Mouse (Mus musculus) neural tube, embryonic 11.5 days (tissue): Measurements from ENCODE around the gene Itpkb. TPM values are rescaled to one million over a fixed set of nuclear protein-coding genes. Genes with fewer than 3 reads are reported as not detected.
A peak's percentile ranks its signal among the peaks of the same experiment; 100 is the strongest.

Experiments
- ATAC-seq: fragments of 200-750 bp; cut with Nextera tagmentation; 2 replicates; pipeline ENCODE4 v1.8.0; 2017; ENCODE audit warnings: moderate number of reproducible peaks, mild to moderate bottlenecking, moderate TSS enrichment, moderate library complexity; ENCODE audit not compliant: insufficient read depth, low FRiP score, low TSS enrichment
- DNase-seq: peaks from one replicate; pipeline ENCODE4 v3.0.0-alpha.2; 2015; ENCODE audit warnings: low spot score
- H3K27ac ChIP-seq: fragments of 300-500 bp; sonication (generic); 2 replicates; pipeline ENCODE4 v1.5.1; 2014; ENCODE audit warnings: low read depth, mild to moderate bottlenecking, low read length
- H3K27me3 ChIP-seq: fragments of 300-500 bp; sonication (generic); 2 replicates; pipeline ENCODE4 v1.6.1; 2014; ENCODE audit warnings: mild to moderate bottlenecking, low read length, mixed read lengths; ENCODE audit not compliant: control insufficient read depth, insufficient read depth
- H3K36me3 ChIP-seq: fragments of 300-500 bp; sonication (generic); 2 replicates; pipeline ENCODE4 v1.6.1; 2014; ENCODE audit warnings: mild to moderate bottlenecking, low read length, moderate library complexity, mixed read lengths; ENCODE audit not compliant: control insufficient read depth, insufficient read depth
- H3K4me1 ChIP-seq: fragments of 300-500 bp; sonication (generic); 2 replicates; pipeline ENCODE4 v1.6.1; 2014; ENCODE audit warnings: low read length, mixed read lengths; ENCODE audit not compliant: control insufficient read depth, insufficient read depth
- H3K4me2 ChIP-seq: fragments of 300-500 bp; sonication (generic); 2 replicates; pipeline ENCODE4 v1.6.1; 2014; ENCODE audit warnings: low read depth, mild to moderate bottlenecking, moderate library complexity
- H3K4me3 ChIP-seq: fragments of 300-500 bp; sonication (generic); 2 replicates; pipeline ENCODE4 v1.5.1; 2014; ENCODE audit warnings: low read depth, low read length
- H3K9ac ChIP-seq: fragments of 300-500 bp; sonication (generic); 2 replicates; pipeline ENCODE4 v1.6.1; 2014; ENCODE audit warnings: mild to moderate bottlenecking, low read length
- H3K9me3 ChIP-seq: fragments of 300-500 bp; sonication (generic); 2 replicates; pipeline ENCODE4 v1.6.1; 2016; ENCODE audit warnings: low read length; ENCODE audit not compliant: control insufficient read depth
- WGBS: fragments of 180-500 bp; shearing (Covaris S2); extraction: QIAGEN DNeasy Blood & Tissue Kit; methylation state at CpG from one replicate; pipeline ENCODE4 v1.1.7; 2014; 5-methylcytosine and 5-hydroxymethylcytosine counted together
- polyA plus RNA-seq: library from polyadenylated mRNA; unstranded; fragments of >200 nt; fragmentation: Nextera tagmentation; extraction: Ambion mirVana; gene quantifications from 2 replicates; pipeline ENCODE4 v1.2.1, GENCODE M21; 2014

Itpkb gene
- polyA plus RNA-seq, 1 experiment from 2014 or later = 2.6 TPM

DNA sequence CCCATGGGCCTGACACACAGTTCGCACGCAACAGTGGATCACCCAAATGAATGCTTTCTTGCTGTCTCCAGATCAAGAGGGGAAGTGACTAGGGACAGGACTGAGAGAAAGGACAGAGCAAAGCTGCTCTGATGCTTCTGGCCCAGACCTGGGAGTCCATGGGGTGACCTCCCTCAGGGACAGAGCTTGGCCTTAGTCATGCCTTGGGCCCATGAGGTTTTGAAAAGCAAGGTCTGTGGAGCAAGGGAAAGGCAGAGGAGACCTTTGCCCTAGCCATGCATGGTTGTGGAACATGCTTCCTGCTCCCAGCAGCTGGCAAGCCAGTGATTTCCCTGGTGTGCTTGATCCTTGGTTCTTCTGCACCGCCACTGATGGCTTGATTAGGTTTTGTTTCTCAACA lies 7.4 kb upstream of the Itpkb start:
- no peaks in the 10 kb centered on the region for H3K36me3 ChIP-seq
- no peak overlapping the region for H3K27ac ChIP-seq
- H3K9me3 ChIP-seq = no peaks in the 10 kb centered on the region
- no peak for DNase-seq
- 96% methylated on average over 3 of the region's 3 CpGs for WGBS
- no peaks in the 10 kb centered on the region for H3K27me3 ChIP-seq
- H3K9ac ChIP-seq = no peak overlapping the region
- no peak overlapping the region for H3K4me2 ChIP-seq
- no peak overlapping the region for H3K4me3 ChIP-seq
- ATAC-seq = no peak
- no peaks in the 10 kb centered on the region for H3K4me1 ChIP-seq

DNA sequence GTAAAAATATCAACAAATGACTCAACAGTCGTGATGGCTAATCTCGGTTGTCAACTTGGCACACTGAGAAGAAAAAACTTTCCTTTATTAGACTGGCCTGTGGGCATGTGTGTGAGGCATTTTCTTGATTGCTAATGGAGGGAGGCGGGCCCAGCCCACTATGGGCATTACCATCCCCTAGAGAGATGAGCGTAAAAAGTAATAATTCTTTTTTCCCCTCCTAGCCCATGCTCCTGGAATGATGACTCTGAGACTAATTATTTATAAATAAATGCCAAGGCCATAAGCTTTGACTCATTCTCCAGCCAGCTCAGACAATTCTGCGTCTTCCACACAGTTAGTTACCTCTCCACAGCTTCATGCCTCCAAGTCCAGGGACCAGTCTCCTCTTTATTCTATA lies 6.8 kb upstream of the Itpkb start:
- 90% methylated on average over 5 of the region's 5 CpGs for WGBS
- H3K4me1 ChIP-seq = no peaks in the 10 kb centered on the region
- no peak overlapping the region for H3K27ac ChIP-seq
- no peak for ATAC-seq
- no peaks in the 10 kb centered on the region for H3K36me3 ChIP-seq
- no peak for DNase-seq
- no peaks in the 10 kb centered on the region for H3K9me3 ChIP-seq
- H3K4me2 ChIP-seq = no peak overlapping the region
- no peak overlapping the region for H3K4me3 ChIP-seq
- no peaks in the 10 kb centered on the region for H3K27me3 ChIP-seq
- no peak overlapping the region for H3K9ac ChIP-seq

DNA sequence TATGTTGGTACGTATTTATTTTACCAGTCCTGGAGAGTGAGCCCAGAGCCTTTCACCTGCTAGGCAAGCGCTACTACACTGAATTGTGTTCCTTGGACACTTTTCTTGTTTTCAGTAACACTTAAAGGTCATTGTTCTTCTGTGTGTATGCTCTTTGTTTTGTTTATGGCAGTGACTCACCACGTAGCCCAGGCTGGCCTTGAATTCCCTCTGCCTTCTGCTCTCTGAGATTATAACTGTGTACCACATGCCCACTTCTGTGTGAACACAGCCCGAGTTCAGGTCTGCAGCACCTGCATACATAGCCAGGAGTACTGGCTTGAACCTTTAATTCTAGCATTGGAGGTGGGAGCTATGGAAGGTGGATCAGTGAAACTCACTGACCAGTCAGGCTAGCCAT lies 6.0 kb upstream of the Itpkb start:
- DNase-seq (no peak), ATAC-seq (no peak)
- Histone ChIP-seq H3K9ac (no peak overlapping the region), H3K27ac (no peak overlapping the region), H3K4me3 (no peak overlapping the region), H3K36me3 (no peaks in the 10 kb centered on the region), H3K4me1 (no peaks in the 10 kb centered on the region), H3K27me3 (0 out of 2 replicates have a peak, but pooled peaks cover under 1% of the 10 kb centered on the region), H3K4me2 (no peak overlapping the region), H3K9me3 (no peaks in the 10 kb centered on the region)
- 84% methylated on average over 4 of the region's 4 CpGs for WGBS

DNA sequence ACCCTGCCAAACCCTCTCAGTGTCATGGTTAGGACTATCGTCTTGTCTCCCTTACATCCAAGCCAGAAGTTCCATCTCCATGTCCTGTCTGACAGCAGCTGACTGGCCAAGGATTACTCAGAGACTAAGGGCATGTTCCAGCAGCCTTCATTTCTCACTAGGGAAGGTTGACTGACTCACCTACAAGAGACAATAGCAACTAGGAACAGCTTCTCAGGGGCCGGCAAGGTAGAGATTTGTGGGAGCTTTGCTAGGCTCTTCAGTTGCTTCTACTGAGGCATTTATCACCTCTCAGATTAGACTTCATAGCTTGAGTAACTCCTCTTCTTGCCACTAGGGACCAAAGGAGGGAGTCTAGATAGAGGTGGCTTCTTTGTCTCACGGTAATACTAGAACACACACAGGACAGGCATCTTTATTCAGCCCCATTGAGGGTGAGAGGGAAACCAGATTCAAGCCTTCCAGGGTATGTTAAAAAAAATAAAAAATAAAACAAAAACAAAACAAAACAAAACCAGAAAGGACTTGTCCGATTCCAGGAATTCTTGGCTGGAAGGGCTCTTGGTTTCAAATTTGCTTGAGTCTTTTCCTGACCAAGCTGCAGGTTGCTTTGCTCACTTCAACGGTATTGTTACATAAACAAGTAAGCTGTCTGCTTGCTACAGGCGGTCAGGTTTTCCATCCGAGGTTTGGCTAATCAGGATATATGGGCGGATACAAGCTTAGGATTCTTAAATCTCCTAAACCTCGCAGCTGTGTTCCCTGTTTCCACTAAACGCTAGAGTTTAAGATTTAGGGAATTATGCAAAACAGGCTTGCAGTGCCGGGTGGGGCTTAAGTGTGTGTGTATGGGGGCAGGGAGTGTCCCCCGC lies 1.3 kb upstream of the Itpkb start:
- Histone ChIP-seq H3K9ac (no peak overlapping the region), H3K4me1 (peaks cover 13% of the 10 kb centered on the region), H3K36me3 (no peaks in the 10 kb centered on the region), H3K4me3 (no peak overlapping the region), H3K4me2 (no peak overlapping the region), H3K27me3 (peaks cover 26% of the 10 kb centered on the region), H3K27ac (no peak overlapping the region), H3K9me3 (no peaks in the 10 kb centered on the region)
- ATAC-seq (no peak), DNase-seq (no peak)
- 22% methylated on average over 12 of the region's 12 CpGs for WGBS

DNA sequence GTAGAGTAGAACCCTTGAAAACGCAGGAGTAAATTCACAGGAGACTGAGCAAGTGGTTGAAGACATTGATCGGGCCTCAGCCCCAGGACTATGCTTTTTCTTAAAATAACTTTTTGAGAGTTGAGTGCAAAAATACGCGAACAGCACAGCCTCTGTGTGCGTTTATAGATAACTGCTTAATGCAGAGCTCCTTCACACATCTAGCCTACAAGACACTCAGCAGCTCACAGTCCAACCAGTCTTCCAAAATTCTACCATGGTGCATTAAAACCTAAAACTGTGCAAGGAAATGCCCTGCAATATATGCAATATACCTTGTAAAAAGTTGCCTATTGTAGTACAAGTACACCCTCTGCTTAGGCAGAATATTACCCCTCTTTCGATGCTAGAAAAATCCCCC lies 579 bp upstream of the Itpkb start:
- 19% methylated on average over 6 of the region's 6 CpGs for WGBS
- Histone ChIP-seq H3K27me3 (peaks cover 26% of the 10 kb centered on the region), H3K36me3 (no peaks in the 10 kb centered on the region), H3K27ac (no peak overlapping the region), H3K4me3 (no peak overlapping the region), H3K9me3 (no peaks in the 10 kb centered on the region), H3K4me2 (peak overlapping the region; percentile 22; the same call in 1 of the 2 replicates), H3K4me1 (peaks cover 13% of the 10 kb centered on the region), H3K9ac (no peak overlapping the region)
- ATAC-seq (no peak), DNase-seq (no peak)

DNA sequence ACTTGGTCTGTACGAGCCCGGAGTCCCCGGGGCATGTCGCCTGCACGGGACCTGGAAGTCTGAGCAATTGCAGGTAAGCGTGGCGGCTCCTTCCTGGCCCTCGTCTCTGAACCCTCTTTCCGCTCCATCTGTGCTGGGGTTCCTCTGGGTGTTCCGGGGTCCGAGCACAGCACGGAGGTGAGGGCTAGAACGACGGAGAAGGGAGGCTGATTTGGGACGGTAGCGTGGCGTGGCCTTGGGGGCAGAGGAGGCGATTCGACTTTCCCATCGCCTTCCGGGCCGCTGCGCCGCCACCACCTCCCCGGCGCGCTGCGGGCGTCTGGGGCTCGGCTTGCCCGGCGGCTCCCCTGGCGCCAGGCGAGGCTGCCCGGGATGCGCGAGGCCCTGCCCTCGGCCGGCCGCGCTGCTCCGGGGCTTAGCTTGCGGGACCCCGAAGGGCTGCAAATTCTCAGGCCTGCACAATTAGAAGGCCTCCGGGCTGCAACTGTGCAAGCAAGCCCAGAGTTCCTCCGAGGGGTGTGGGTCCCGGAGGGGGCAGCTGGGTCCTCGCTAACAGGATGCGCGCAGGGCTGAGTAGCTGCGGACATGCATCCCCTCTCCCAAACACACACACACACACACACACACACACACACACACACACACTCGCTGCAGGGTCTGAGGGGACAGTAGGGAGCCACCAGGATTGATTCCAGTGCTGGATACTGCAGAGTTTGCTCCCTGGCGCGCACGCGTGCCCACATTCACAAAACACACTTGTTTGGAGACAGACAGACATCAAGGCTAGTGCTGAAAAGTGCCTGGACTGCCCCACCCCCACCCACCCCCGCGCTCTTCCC lies 641 bp downstream of the Itpkb start:
- no peaks in the 10 kb centered on the region for H3K9me3 ChIP-seq
- WGBS = under 1% methylated on average over 57 of the region's 58 CpGs
- H3K9ac ChIP-seq = peak overlapping the region; percentile 62
- 0 out of 2 replicates have a peak overlapping the region, but pooled peaks have one; percentile 34 for H3K27ac ChIP-seq
- peaks cover 13% of the 10 kb centered on the region for H3K4me1 ChIP-seq
- H3K4me2 ChIP-seq = peak overlapping the region; percentile 97
- DNase-seq (peak; percentile 70), ATAC-seq (peak; percentile 59)
- H3K27me3 ChIP-seq = peaks cover 26% of the 10 kb centered on the region
- H3K36me3 ChIP-seq = no peaks in the 10 kb centered on the region
- peak overlapping the region; percentile 66 for H3K4me3 ChIP-seq

DNA sequence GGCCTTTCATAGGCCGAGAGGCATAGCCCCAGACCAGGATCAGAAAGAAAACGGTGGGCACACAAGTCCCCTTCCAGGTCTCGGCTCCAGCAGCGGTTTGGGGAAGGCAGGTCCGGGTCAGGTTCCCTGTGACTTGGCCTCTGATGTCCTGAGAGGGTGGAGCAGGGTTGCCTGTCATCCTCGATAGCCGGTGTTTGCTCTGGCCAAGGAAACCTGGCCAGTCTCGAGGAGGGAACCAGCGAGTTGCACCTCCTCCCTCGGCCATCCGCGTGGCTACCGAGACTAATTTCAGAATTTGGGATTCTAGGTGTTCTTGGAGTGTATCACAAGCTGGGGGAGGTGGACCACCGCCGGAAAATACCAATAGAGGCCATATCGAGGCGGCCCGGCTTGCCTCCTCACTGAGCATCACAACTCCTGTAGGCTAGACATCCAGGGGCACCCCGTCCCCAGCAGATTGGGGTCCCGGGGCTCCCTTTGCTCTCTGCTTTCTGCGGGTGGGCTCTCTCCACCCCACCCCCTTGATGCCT lies 1.3 kb downstream of the Itpkb start:
- H3K36me3 ChIP-seq = no peaks in the 10 kb centered on the region

DNA sequence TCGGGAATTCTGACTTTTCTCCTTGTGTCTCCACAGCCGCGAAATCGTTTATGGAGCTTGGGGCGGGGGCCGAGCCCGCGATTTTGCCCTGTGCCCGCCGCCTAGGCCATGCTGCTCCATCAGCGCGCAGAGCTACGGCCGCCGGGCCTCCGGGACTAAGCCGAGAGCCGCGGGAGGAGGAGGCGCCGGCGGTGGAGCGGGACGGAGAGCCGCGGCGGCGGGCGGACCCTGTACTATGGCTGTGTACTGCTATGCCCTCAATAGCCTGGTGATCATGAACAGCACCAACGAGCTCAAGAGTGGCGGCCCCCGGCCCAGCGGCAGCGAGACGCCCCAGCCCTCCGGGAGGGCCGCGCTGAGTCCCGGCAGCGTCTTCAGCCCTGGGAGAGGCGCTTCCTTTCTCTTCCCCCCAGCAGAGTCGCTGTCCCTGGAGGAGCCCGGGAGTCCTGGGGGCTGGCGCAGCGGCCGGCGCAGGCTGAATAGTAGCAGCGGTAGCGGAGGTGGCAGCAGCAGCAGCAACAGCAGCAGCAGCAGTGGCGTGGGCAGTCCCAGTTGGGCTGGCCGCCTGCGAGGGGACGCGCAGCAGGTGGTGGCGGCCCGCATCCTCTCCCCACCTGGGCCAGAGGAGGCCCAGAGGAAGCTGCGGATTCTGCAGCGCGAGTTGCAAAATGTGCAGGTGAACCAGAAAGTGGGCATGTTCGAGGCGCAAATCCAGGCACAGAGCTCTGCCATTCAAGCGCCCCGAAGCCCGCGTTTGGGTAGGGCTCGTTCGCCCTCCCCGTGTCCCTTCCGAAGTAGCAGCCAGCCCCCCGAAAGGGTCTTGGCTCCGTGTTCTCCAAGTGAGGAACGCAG lies 2.0 kb downstream of the Itpkb start:
- H3K4me1 ChIP-seq = peaks cover 13% of the 10 kb centered on the region
- H3K27me3 ChIP-seq = peaks cover 26% of the 10 kb centered on the region
- DNase-seq = peak; percentile 63
- ATAC-seq = peak; percentile 56; the same call in 1 of the 2 replicates
- no peaks in the 10 kb centered on the region for H3K9me3 ChIP-seq
- peak overlapping the region; percentile 97 for H3K4me2 ChIP-seq
- peak overlapping the region; percentile 66 for H3K4me3 ChIP-seq
- 1% methylated on average over 71 of the region's 72 CpGs for WGBS
- peak overlapping the region; percentile 68 for H3K9ac ChIP-seq
- H3K27ac ChIP-seq = no peak overlapping the region
- no peaks in the 10 kb centered on the region for H3K36me3 ChIP-seq

More for the DNA sequence above, 1.3 kb downstream of the Itpkb start:
- ATAC-seq (peak; percentile 45; the same call in 1 of the 2 replicates), DNase-seq (peak; percentile 59)
- peak overlapping the region; percentile 68 for H3K9ac ChIP-seq
- H3K4me1 ChIP-seq = peaks cover 13% of the 10 kb centered on the region
- H3K4me2 ChIP-seq = peak overlapping the region; percentile 97
- peaks cover 26% of the 10 kb centered on the region for H3K27me3 ChIP-seq
- 0% methylated on average over 21 of the region's 21 CpGs for WGBS
- H3K4me3 ChIP-seq = peak overlapping the region; percentile 66
- no peaks in the 10 kb centered on the region for H3K9me3 ChIP-seq
- H3K27ac ChIP-seq = no peak overlapping the region
